Mouse (Mus musculus) liver, postnatal 0 days (tissue): ENCODE measurements around the gene Prss32. TPM values are rescaled to one million over a fixed set of nuclear protein-coding genes. Genes with fewer than 3 reads are reported as not detected.
"Not testable (repeated sequence)": the region's sequence is repeated elsewhere in the genome, so short reads cannot be mapped to it uniquely, and the experiment has no call there.

Experiments
- ATAC-seq: fragments of 200-750 bp; cut with Nextera tagmentation; 2 replicates; pipeline ENCODE4 v1.8.0; 2017; ENCODE audit warnings: mild to moderate bottlenecking, moderate library complexity
- DNase-seq: peaks from one replicate; pipeline ENCODE4 v3.0.0-alpha.2; 2016
- H3K27ac ChIP-seq: fragments of 300-500 bp; sonication (generic); 2 replicates; pipeline ENCODE4 v1.5.1; 2014; ENCODE audit warnings: antibody characterized with exemption, moderate library complexity, mild to moderate bottlenecking, low read depth
- H3K27me3 ChIP-seq: fragments of 300-500 bp; sonication (generic); 2 replicates; pipeline ENCODE4 v1.6.1; 2014; ENCODE audit warnings: low read length, control low read depth, mixed read lengths; ENCODE audit not compliant: insufficient read depth
- H3K36me3 ChIP-seq: fragments of 300-500 bp; sonication (generic); replicated peaks from 2 replicates; pipeline ENCODE4 v1.6.1; 2014; ENCODE audit warnings: mild to moderate bottlenecking, control low read depth, low read length, moderate library complexity, mixed read lengths; ENCODE audit not compliant: insufficient read depth
- H3K4me1 ChIP-seq: fragments of 300-500 bp; sonication (generic); 2 replicates; pipeline ENCODE4 v1.6.1; 2014; ENCODE audit warnings: antibody characterized with exemption, mild to moderate bottlenecking, control low read depth; ENCODE audit not compliant: insufficient read depth
- H3K4me2 ChIP-seq: fragments of 300-500 bp; sonication (generic); 2 replicates; pipeline ENCODE4 v1.6.1; 2014; ENCODE audit warnings: low read depth, mild to moderate bottlenecking, low read length, moderate library complexity, mixed read lengths
- H3K4me3 ChIP-seq: fragments of 300-500 bp; sonication (generic); 2 replicates; pipeline ENCODE4 v1.5.1; 2014; ENCODE audit warnings: low read depth, low read length
- H3K9ac ChIP-seq: fragments of 300-500 bp; sonication (generic); replicated peaks from 2 replicates; pipeline ENCODE4 v1.6.1; 2014; ENCODE audit warnings: mild to moderate bottlenecking, moderate library complexity
- H3K9me3 ChIP-seq: fragments of 300-500 bp; sonication (generic); 2 replicates; pipeline ENCODE4 v1.6.1; 2016; ENCODE audit warnings: mild to moderate bottlenecking, control low read depth, low read length, mixed read lengths
- CTCF ChIP-seq: sonication (generic); IDR thresholded peaks from 2 replicates; pipeline ENCODE4 v1.5.1; 2016; ENCODE audit warnings: antibody characterized with exemption, low read depth
- EP300 ChIP-seq: IDR thresholded peaks from 2 replicates; pipeline ENCODE4 v1.6.1; 2016; ENCODE audit warnings: antibody characterized with exemption, low read depth, mild to moderate bottlenecking
- WGBS: fragments of 180-500 bp; shearing (Covaris S2); extraction: QIAGEN DNeasy Blood & Tissue Kit; methylation state at CpG from one replicate; pipeline ENCODE4 v1.1.7; 2014; ENCODE audit not compliant: insufficient replicate concordance; 5-methylcytosine and 5-hydroxymethylcytosine counted together
- microRNA-seq: library from miRNA; unstranded; fragments of <30 nt; microRNA quantifications from one replicate; pipeline ENCODE4, GENCODE M21; 2016
- polyA plus RNA-seq: library from polyadenylated mRNA; unstranded; fragments of >200 nt; fragmentation: Nextera tagmentation; extraction: Ambion mirVana; gene quantifications from 2 replicates; pipeline ENCODE4 v1.2.1, GENCODE M21; 2015

The Prss32 gene
- polyA plus RNA-seq, 1 experiment from 2014 or later = not detected

GRCm38 (mm10) chr17:23867756-23868155 lies 24.1 kb downstream of the Prss32 start, which contains the start of gene Prss21:
Gene Prss21 (plus strand): TSS chr17:23868056.
- TF ChIP-seq EP300 (no peak), CTCF (no peak)
- DNase-seq (no peak), ATAC-seq (no peak)
- H3K4me3 ChIP-seq = no peak within 1 kb of the TSS
- WGBS = 87% methylated on average over 15 of the region's 15 CpGs
- H3K4me2 ChIP-seq = no peak within 1 kb of the TSS
- no peak within 1 kb of the TSS for H3K27ac ChIP-seq
- H3K9me3 ChIP-seq = no peaks in the 10 kb centered on the region
- no peak within 1 kb of the TSS for H3K9ac ChIP-seq
- H3K4me1 ChIP-seq = no peaks in the 10 kb centered on the region
- H3K36me3 ChIP-seq = no peaks in the 10 kb centered on the region
- no peaks in the 10 kb centered on the region for H3K27me3 ChIP-seq

- DNase-seq = peak; percentile 49
These were observed 24.9 kb downstream of the Prss32 start for GRCm38 (mm10) chr17:23868513-23868912.

GRCm38 (mm10) chr17:23873884-23874856 lies 30.5 kb downstream of the Prss32 start:
- peak; percentile 58; the same call in 1 of the 2 replicates for ATAC-seq
- H3K4me1 ChIP-seq = no peaks in the 10 kb centered on the region
- no peak overlapping the region for H3K4me3 ChIP-seq
- H3K27me3 ChIP-seq = no peaks in the 10 kb centered on the region
- H3K36me3 ChIP-seq = no peaks in the 10 kb centered on the region
- no peak overlapping the region for H3K4me2 ChIP-seq
- no peak overlapping the region for H3K9ac ChIP-seq
- TF ChIP-seq EP300 (no peak), CTCF (peak; percentile 84)
- no peak overlapping the region for H3K27ac ChIP-seq
- DNase-seq = peak; percentile 51
- WGBS = 45% methylated on average over 8 of the region's 8 CpGs
- no peaks in the 10 kb centered on the region for H3K9me3 ChIP-seq

More at GRCm38 (mm10) chr17:23868513-23868912, 24.9 kb downstream of the Prss32 start:
- H3K27ac ChIP-seq = no peak overlapping the region
- ATAC-seq = no peak
- 73% methylated on average over 11 of the region's 11 CpGs for WGBS
- no peaks in the 10 kb centered on the region for H3K27me3 ChIP-seq
- no peak for TF ChIP-seq CTCF
- TF ChIP-seq EP300 = no peak
- no peaks in the 10 kb centered on the region for H3K4me1 ChIP-seq
- H3K36me3 ChIP-seq = no peaks in the 10 kb centered on the region
- no peaks in the 10 kb centered on the region for H3K9me3 ChIP-seq
- no peak overlapping the region for H3K9ac ChIP-seq
- H3K4me3 ChIP-seq = no peak overlapping the region
- no peak overlapping the region for H3K4me2 ChIP-seq

GRCm38 (mm10) chr17:23876741-23877140 lies 33.1 kb downstream of the Prss32 start:
- H3K4me3 ChIP-seq = no peak overlapping the region
- DNase-seq (no peak), ATAC-seq (no peak)
- H3K4me2 ChIP-seq = no peak overlapping the region
- no peak overlapping the region for H3K27ac ChIP-seq
- 45% methylated on average over 3 of the region's 3 CpGs for WGBS
- no peak overlapping the region for H3K9ac ChIP-seq
- H3K9me3 ChIP-seq = no peaks in the 10 kb centered on the region
- H3K27me3 ChIP-seq = no peaks in the 10 kb centered on the region
- TF ChIP-seq EP300 = no peak
- no peak for TF ChIP-seq CTCF
- no peaks in the 10 kb centered on the region for H3K4me1 ChIP-seq
- no peaks in the 10 kb centered on the region for H3K36me3 ChIP-seq

GRCm38 (mm10) chr17:23877166-23877565 lies 33.5 kb downstream of the Prss32 start:
- Histone ChIP-seq H3K36me3 (no peaks in the 10 kb centered on the region), H3K27ac (no peak overlapping the region), H3K4me1 (no peaks in the 10 kb centered on the region), H3K27me3 (no peaks in the 10 kb centered on the region), H3K9me3 (no peaks in the 10 kb centered on the region), H3K9ac (no peak overlapping the region), H3K4me2 (no peak overlapping the region), H3K4me3 (no peak overlapping the region)
- 88% methylated on average over 2 of the region's 2 CpGs for WGBS
- ATAC-seq = no peak
- no peak for DNase-seq
- TF ChIP-seq EP300 (no peak), CTCF (no peak)

- not testable (repeated sequence) for H3K4me2 ChIP-seq, H3K4me1 ChIP-seq, ATAC-seq, H3K4me3 ChIP-seq, H3K27me3 ChIP-seq, DNase-seq, H3K36me3 ChIP-seq, H3K9ac ChIP-seq, H3K9me3 ChIP-seq, H3K27ac ChIP-seq
- 51% methylated on average over 4 of the region's 4 CpGs for WGBS
These were observed 36.9 kb downstream of the Prss32 start, which contains the start of the genes Dcpp1 and Dcpp2 for GRCm38 (mm10) chr17:23880576-23880975. Gene Dcpp1 (plus strand): TSS chr17:23880876. Gene Dcpp2 (plus strand): TSS chr17:23880880.

Small RNAs within 50 kb of the gene (microRNA-seq; reads per million reads assigned to microRNA genes)
- 1.6 reads per million for gene Mir5125

Other genes starting within 250 kb of the Prss32 start
- 1.1 and 1.4 TPM in 2 replicates for gene Zfp13, start 244.4 kb upstream of the Prss32 start, polyA plus RNA-seq
- gene Zscan10, start 243.0 kb upstream of the Prss32 start, polyA plus RNA-seq = not detected in 2 replicates
- gene Mmp25, start 198.6 kb upstream of the Prss32 start, polyA plus RNA-seq = 0.49 and 0.67 TPM in 2 replicates
- gene Bicdl2, start 183.3 kb upstream of the Prss32 start, polyA plus RNA-seq = 0.05 and 0.31 TPM in 2 replicates
- 26.6 and 28.6 TPM in 2 replicates for gene Hcfc1r1, start 170.3 kb upstream of the Prss32 start, polyA plus RNA-seq
- gene Thoc6, start 170.0 kb upstream of the Prss32 start, polyA plus RNA-seq = 8.5 and 10.3 TPM in 2 replicates
- gene Tnfrsf12a, start 166.4 kb upstream of the Prss32 start, polyA plus RNA-seq = 28.1 and 29.7 TPM in 2 replicates
- gene Cldn6, start 164.6 kb upstream of the Prss32 start, polyA plus RNA-seq = 0.94 and 1.3 TPM in 2 replicates
- 0.09 and 0.12 TPM in 2 replicates for gene Cldn9, start 159.8 kb upstream of the Prss32 start, polyA plus RNA-seq
- gene 1520401A03Rik, start 121.1 kb upstream of the Prss32 start, polyA plus RNA-seq = not detected in 2 replicates
- gene Pkmyt1, start 117.5 kb upstream of the Prss32 start, polyA plus RNA-seq = 12.5 and 13.9 TPM in 2 replicates
- gene Paqr4, start 103.0 kb upstream of the Prss32 start, polyA plus RNA-seq = 4.0 and 4.3 TPM in 2 replicates
- gene Kremen2, start 98.0 kb upstream of the Prss32 start, polyA plus RNA-seq = not detected in 2 replicates
- 11.9 TPM in 2 replicates for gene Flywch1, start 72.3 kb upstream of the Prss32 start, polyA plus RNA-seq
- gene Flywch2, start 57.8 kb upstream of the Prss32 start, polyA plus RNA-seq = 2.3 and 2.4 TPM in 2 replicates
- gene Srrm2, start 53.3 kb upstream of the Prss32 start, polyA plus RNA-seq = 132 and 137 TPM in 2 replicates
- 458 and 460 TPM in 2 replicates for gene Elob, start 14.7 kb upstream of the Prss32 start, polyA plus RNA-seq
- gene Prss33, start 7.8 kb upstream of the Prss32 start, polyA plus RNA-seq = not detected in 2 replicates
- gene Prss41, start 317 bp downstream of the Prss32 start, polyA plus RNA-seq = 0.06 and 0.25 TPM in 2 replicates
- not detected in 2 replicates for gene Prss21, start 24.2 kb downstream of the Prss32 start, polyA plus RNA-seq
- gene Dcpp1, start 37.0 kb downstream of the Prss32 start, polyA plus RNA-seq = not detected in 2 replicates
- not detected in 2 replicates for gene Dcpp2, start 37.0 kb downstream of the Prss32 start, polyA plus RNA-seq
- not detected in 2 replicates for gene Dcpp3, start 73.6 kb downstream of the Prss32 start, polyA plus RNA-seq
- gene Sbp, start 97.8 kb downstream of the Prss32 start, polyA plus RNA-seq = not detected in 2 replicates
- not detected in 2 replicates for gene Sbpl, start 111.4 kb downstream of the Prss32 start, polyA plus RNA-seq
- 0.09 and 0.14 TPM in 2 replicates for gene Prss30, start 136.7 kb downstream of the Prss32 start, polyA plus RNA-seq
- not detected in 2 replicates for gene Prss22, start 154.2 kb downstream of the Prss32 start, polyA plus RNA-seq
- not detected in 2 replicates for gene Prss27, start 194.3 kb downstream of the Prss32 start, polyA plus RNA-seq
- gene Kctd5, start 229.6 kb downstream of the Prss32 start, polyA plus RNA-seq = 6.8 and 7.7 TPM in 2 replicates